Mouse (Mus musculus) MEL (cell line): ENCODE data around the gene Efna2. TPM values are rescaled to one million over a fixed set of nuclear protein-coding genes. Genes with fewer than 3 reads are reported as not detected.

Experiments
- DNase-seq: peaks from one replicate; pipeline ENCODE4 v3.0.0; 2011; ENCODE audit warnings: low read depth, low spot score
- H3K27ac ChIP-seq: 2 replicates; pipeline ENCODE4 v1.5.1; 2012; ENCODE audit warnings: low read depth, mild to moderate bottlenecking, control low read depth, low read length, moderate library complexity; ENCODE audit not compliant: control insufficient read depth
- H3K27me3 ChIP-seq, 2 experiments: fragments of 150-350 bp in 1 of 2; sonication (generic) in 1 of 2; 2 replicates each; pipeline ENCODE4 v1.6.1; 2012; ENCODE audit warnings: low read length in 2 of 2, mild to moderate bottlenecking in 2 of 2, improper control_type of control experiment in 1 of 2, moderate library complexity in 1 of 2; ENCODE audit not compliant: insufficient read depth in 2 of 2, control insufficient read depth in 1 of 2
- H3K36me3 ChIP-seq, 2 experiments: 2 replicates each; pipeline ENCODE4 v1.6.1; 2012 to 2014; ENCODE audit warnings: low read length in 2 of 2, improper control_type of control experiment in 1 of 2, inconsistent platforms in 1 of 2, mild to moderate bottlenecking in 1 of 2; ENCODE audit not compliant: insufficient read depth in 2 of 2, control insufficient read depth in 1 of 2
- H3K4me1 ChIP-seq, 2 experiments: fragments of 150-350 bp in 1 of 2; sonication (generic) in 1 of 2; 2 replicates each; pipeline ENCODE4 v1.6.1; 2012; ENCODE audit warnings: low read length in 2 of 2, improper control_type of control experiment in 1 of 2, mild to moderate bottlenecking in 1 of 2; ENCODE audit not compliant: insufficient read depth in 2 of 2, control insufficient read depth in 1 of 2
- H3K4me3 ChIP-seq, 2 experiments: fragments of 150-350 bp in 1 of 2; sonication (generic) in 1 of 2; 2 replicates each; pipeline ENCODE4 v1.5.1; 2012; ENCODE audit warnings: low read depth in 2 of 2, low read length in 2 of 2, mild to moderate bottlenecking in 2 of 2, moderate library complexity in 2 of 2, control low read depth in 1 of 2, improper control_type of control experiment in 1 of 2; ENCODE audit not compliant: control insufficient read depth in 1 of 2, insufficient read depth in 1 of 2
- H3K79me2 ChIP-seq: 2 replicates; pipeline ENCODE4 v1.6.1; 2012; ENCODE audit warnings: mild to moderate bottlenecking, low read length, moderate library complexity; ENCODE audit not compliant: control insufficient read depth, poor library complexity, insufficient read depth
- H3K9ac ChIP-seq: 2 replicates; pipeline ENCODE4 v1.6.1; 2012; ENCODE audit warnings: low read depth, mild to moderate bottlenecking, control low read depth, low read length, moderate library complexity; ENCODE audit not compliant: control insufficient read depth, poor library complexity, severe bottlenecking
- H3K9me3 ChIP-seq: fragments of 150-350 bp; sonication (generic); replicated peaks from 2 replicates; pipeline ENCODE4 v1.6.1; 2012; ENCODE audit warnings: mild to moderate bottlenecking, low read length, improper control_type of control experiment, moderate library complexity; ENCODE audit not compliant: insufficient read depth
- E2F4 ChIP-seq: IDR thresholded peaks from 2 replicates; pipeline ENCODE4 v1.6.1; 2011; ENCODE audit warnings: low read depth, low read length, improper control_type of control experiment, borderline replicate concordance
- ELF1 ChIP-seq: IDR thresholded peaks from 2 replicates; pipeline ENCODE4 v1.6.1; 2014; ENCODE audit warnings: low read depth, mild to moderate bottlenecking, inconsistent platforms, low read length, improper control_type of control experiment, moderate library complexity
- EP300 ChIP-seq, 2 experiments: IDR thresholded peaks; 2 replicates each; pipeline ENCODE4 v1.6.1; 2011; ENCODE audit warnings: improper control_type of control experiment in 2 of 2, low read length in 2 of 2, low read depth in 1 of 2, mild to moderate bottlenecking in 1 of 2
- ETS1 ChIP-seq: IDR thresholded peaks from 2 replicates; pipeline ENCODE4 v1.6.1; 2012; ENCODE audit warnings: low read depth, mild to moderate bottlenecking, inconsistent platforms, low read length, improper control_type of control experiment, moderate library complexity
- GABPA ChIP-seq: IDR thresholded peaks from 2 replicates; pipeline ENCODE4 v1.6.1; 2012; ENCODE audit warnings: low read depth, mild to moderate bottlenecking, inconsistent platforms, low read length, improper control_type of control experiment, moderate library complexity
- JUND ChIP-seq: IDR thresholded peaks from 2 replicates; pipeline ENCODE4 v1.6.1; 2011; ENCODE audit warnings: low read depth, mild to moderate bottlenecking, improper control_type of control experiment, low read length
- KAT2A ChIP-seq: conservative IDR thresholded peaks from 2 replicates; pipeline ENCODE4 v1.6.1; 2012; ENCODE audit warnings: low read depth, low read length, improper control_type of control experiment, inconsistent platforms
- MAX ChIP-seq: IDR thresholded peaks from 2 replicates; pipeline ENCODE4 v1.6.1; 2011; ENCODE audit warnings: low read length, improper control_type of control experiment
- MAZ ChIP-seq: IDR thresholded peaks from 2 replicates; pipeline ENCODE4 v1.6.1; 2012; ENCODE audit warnings: low read depth, mild to moderate bottlenecking, inconsistent platforms, low read length, improper control_type of control experiment
- MEF2A ChIP-seq: IDR thresholded peaks from 2 replicates; pipeline ENCODE4 v1.6.1; 2014; ENCODE audit warnings: low read depth, mild to moderate bottlenecking, inconsistent platforms, low read length, improper control_type of control experiment; ENCODE audit not compliant: poor library complexity, insufficient replicate concordance, severe bottlenecking; ENCODE audit errors: extremely low read depth
- NELFE ChIP-seq: IDR thresholded peaks from 2 replicates; pipeline ENCODE4 v1.6.1; 2011; ENCODE audit warnings: low read depth, low read length, improper control_type of control experiment
- NRF1 ChIP-seq: IDR thresholded peaks from 2 replicates; pipeline ENCODE4 v1.6.1; 2014; ENCODE audit warnings: low read depth, mild to moderate bottlenecking, inconsistent platforms, low read length, improper control_type of control experiment, moderate library complexity; ENCODE audit not compliant: poor library complexity, insufficient read depth, severe bottlenecking
- POLR2AphosphoS2 ChIP-seq: IDR thresholded peaks from 2 replicates; pipeline ENCODE4 v1.6.1; 2011; ENCODE audit warnings: low read length, improper control_type of control experiment
- RAD21 ChIP-seq: IDR thresholded peaks from 2 replicates; pipeline ENCODE4 v1.6.1; 2011; ENCODE audit warnings: mild to moderate bottlenecking, low read depth, low read length, improper control_type of control experiment
- TAL1 ChIP-seq: IDR thresholded peaks from 2 replicates; pipeline ENCODE4 v1.6.1; 2012; ENCODE audit warnings: mild to moderate bottlenecking, inconsistent platforms, low read length, moderate library complexity, mixed read lengths
- TBP ChIP-seq: IDR thresholded peaks from 2 replicates; pipeline ENCODE4 v1.8.0; 2011; ENCODE audit warnings: low read depth, low read length, improper control_type of control experiment
- USF1 ChIP-seq: IDR thresholded peaks from 2 replicates; pipeline ENCODE4 v1.6.1; 2014; ENCODE audit warnings: low read depth, mild to moderate bottlenecking, inconsistent platforms, low read length, improper control_type of control experiment, moderate library complexity
- ZC3H11A ChIP-seq: IDR thresholded peaks from 2 replicates; pipeline ENCODE4 v1.6.1; 2012; ENCODE audit warnings: low read depth, mild to moderate bottlenecking, inconsistent platforms, low read length, improper control_type of control experiment
- ZKSCAN1 ChIP-seq: IDR thresholded peaks from 2 replicates; pipeline ENCODE4 v1.6.1; 2012; ENCODE audit warnings: low read depth, mild to moderate bottlenecking, inconsistent platforms, low read length, improper control_type of control experiment, moderate library complexity
- ZMIZ1 ChIP-seq: IDR thresholded peaks from 2 replicates; pipeline ENCODE4 v1.6.1; 2012; ENCODE audit warnings: low read depth, mild to moderate bottlenecking, inconsistent platforms, low read length, improper control_type of control experiment, moderate library complexity
- ZNF384 ChIP-seq: IDR thresholded peaks from 2 replicates; pipeline ENCODE4 v1.6.1; 2012; ENCODE audit warnings: low read depth, mild to moderate bottlenecking, inconsistent platforms, low read length, improper control_type of control experiment
- polyA plus RNA-seq, 2 experiments: library from polyadenylated mRNA; stranded (reverse) in 1 of 2; unstranded in 1 of 2; fragments of >175 nt in 1 of 2; fragments of >200 nt in 1 of 2; gene quantifications; 2 replicates each; pipeline versions ENCODE4 v1.2.1 to v1.2.4; 2012; ENCODE audit warnings: low replicate concordance in 2 of 2, low read depth in 1 of 2; ENCODE audit not compliant: insufficient read length in 2 of 2, insufficient read depth in 1 of 2, missing spikeins in 1 of 2
- total RNA-seq: library from RNA; depleted of rRNA; stranded (reverse); fragments of 300-350 nt; gene quantifications from 2 replicates; pipeline ENCODE4 v1.2.3, GENCODE M21; 2012

Gene Efna2
- total and polyA plus RNA-seq, 3 experiments, result 0.12 to 2.8 TPM; not detected in 1

GRCm38 (mm10) chr10:80207201-80207600 lies 27.9 kb downstream of the Efna2 start:
- TF ChIP-seq MAZ, result no peak
- no peaks in the 10 kb centered on the region for H3K9me3 ChIP-seq
- no peaks in the 10 kb centered on the region for H3K36me3 ChIP-seq
- DNase-seq, result no peak
- no peak overlapping the region for H3K4me3 ChIP-seq
- no peaks in the 10 kb centered on the region for H3K79me2 ChIP-seq
- no peaks in the 10 kb centered on the region for H3K4me1 ChIP-seq
- H3K27ac ChIP-seq, result no peak overlapping the region
- H3K27me3 ChIP-seq, result peaks cover 16 to 26% of the 10 kb centered on the region in 2 experiments
- no peak overlapping the region for H3K9ac ChIP-seq

- DNase-seq, result no peak
- Histone ChIP-seq H3K4me1 (no peaks in the 10 kb centered on the region), H3K9ac (no peak overlapping the region), H3K27me3 (peaks cover 16 to 26% of the 10 kb centered on the region in 2 experiments), H3K36me3 (no peaks in the 10 kb centered on the region)
- TF ChIP-seq GABPA, result no peak
- TF ChIP-seq MEF2A, result no peak
- TF ChIP-seq, all 39 proteins: peak for 0
- Histone ChIP-seq H3K4me3 (no peak overlapping the region), H3K27ac (no peak overlapping the region), H3K9me3 (no peaks in the 10 kb centered on the region), H3K79me2 (no peaks in the 10 kb centered on the region)
Measured at GRCm38 (mm10) chr10:80207676-80208075, 28.4 kb downstream of the Efna2 start.

- H3K27me3 ChIP-seq, result peaks cover 16 to 26% of the 10 kb centered on the region in 2 experiments
- H3K9me3 ChIP-seq, result no peaks in the 10 kb centered on the region
- DNase-seq, result no peak
- no peaks in the 10 kb centered on the region for H3K4me1 ChIP-seq
- H3K9ac ChIP-seq, result no peak overlapping the region
- H3K4me3 ChIP-seq, result no peak overlapping the region
- TF ChIP-seq ETS1 (no peak), ZMIZ1 (no peak), KAT2A (no peak), TAL1 (no peak), POLR2AphosphoS2 (no peak), NRF1 (no peak), USF1 (no peak), MAX (no peak), TBP (no peak), ZKSCAN1 (no peak), MEF2A (no peak), EP300 (IDR thresholded peaks at IDR 0.05; ENCODE audit: low read depth in 1 of 2, low read length in 2 of 2) (no peak), E2F4 (no peak), RAD21 (no peak), MAZ (no peak), ZNF384 (no peak), ELF1 (no peak), JUND (no peak), NELFE (no peak), ZC3H11A (no peak)
- TF ChIP-seq, all 39 proteins: peak for 0
- Histone ChIP-seq H3K36me3 (no peaks in the 10 kb centered on the region), H3K79me2 (no peaks in the 10 kb centered on the region), H3K27ac (no peak overlapping the region)
Measured at GRCm38 (mm10) chr10:80208248-80208647, 29.0 kb downstream of the Efna2 start.
